Mouse (Mus musculus) erythroid progenitor cell, adult 5-6 weeks (primary cell): ENCODE results near the gene Nr1d2. TPM values are rescaled to one million over a fixed set of nuclear protein-coding genes. Genes with fewer than 3 reads are reported as not detected.
A peak's percentile ranks its signal among the peaks of the same experiment; 100 is the strongest.
"Not testable (repeated sequence)": the region's sequence is repeated elsewhere in the genome, so short reads cannot be mapped to it uniquely, and the experiment has no call there.

Experiments
- ATAC-seq: replicated peaks from 2 replicates; pipeline ENCODE4 v1.8.0; 2016; ENCODE audit warnings: moderate number of reproducible peaks, mild to moderate bottlenecking, moderate TSS enrichment, inconsistent platforms; ENCODE audit not compliant: poor library complexity, low FRiP score, severe bottlenecking
- total RNA-seq, 2 experiments: library from RNA; stranded (forward) in 1 of 2; stranded (reverse) in 1 of 2; fragments of 150-400 nt in 1 of 2; fragments of 186-747, 209-891 nt in 1 of 2; gene quantifications; 2 replicates each; pipeline versions ENCODE4 v1.2.3 to v1.2.4; 2015 to 2017; ENCODE audit warnings: low replicate concordance in 2 of 2

The Nr1d2 gene
- total RNA-seq (2015; ENCODE audit: low replicate concordance) (4.6 TPM in 1 of 2 replicates, not detected in the other), total RNA-seq (2017; ENCODE audit: low replicate concordance) (2.2 and 7.3 TPM in 2 replicates)

DNA sequence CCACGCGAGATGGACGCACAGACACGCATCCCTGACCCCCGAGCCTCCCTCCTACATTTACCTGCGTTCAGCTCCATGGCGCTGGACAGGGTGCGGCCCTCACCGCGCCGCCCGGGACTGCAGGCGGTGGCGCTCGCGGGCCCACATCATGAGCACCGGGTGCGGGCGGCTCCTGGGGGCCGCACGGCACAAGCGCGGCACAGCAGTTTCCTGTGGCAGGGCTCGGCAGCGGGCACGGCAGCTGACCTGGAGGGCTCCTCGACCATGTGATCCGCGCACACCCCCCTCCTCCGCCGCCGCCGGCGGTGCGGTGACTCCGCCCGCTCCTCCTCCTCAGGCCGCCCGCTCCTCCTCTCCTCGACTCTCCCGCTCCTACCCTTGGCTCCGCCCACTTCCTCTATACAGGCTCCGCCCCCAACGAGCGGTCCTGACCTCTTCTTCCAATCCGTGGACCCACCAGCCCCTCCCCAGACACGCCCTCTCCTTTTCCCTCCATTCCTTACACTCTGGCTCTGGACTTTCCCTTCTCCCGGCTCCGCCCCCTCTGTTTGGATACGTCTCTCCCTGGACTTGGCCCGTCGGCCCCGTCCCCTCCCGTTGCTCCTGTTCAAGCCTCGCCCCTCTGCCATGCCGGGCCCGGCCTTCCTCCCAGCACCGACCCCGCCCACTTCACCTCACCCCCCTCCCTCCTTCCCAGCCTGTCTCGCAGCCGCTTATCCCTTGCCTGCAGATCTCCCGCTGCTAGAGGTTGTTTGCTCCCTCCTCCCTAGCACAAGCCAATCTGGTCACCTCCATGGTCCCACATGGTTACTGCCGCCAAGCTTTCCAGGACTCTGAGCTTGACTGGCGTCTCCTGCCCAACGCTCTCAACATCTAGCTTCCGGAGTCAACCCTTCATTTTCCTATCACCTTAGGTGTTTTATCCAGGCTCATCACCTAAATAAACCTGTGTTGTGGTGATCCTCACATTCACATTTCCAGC lies at the start of gene Nr1d2:
Gene Nr1d2 (minus strand): TSS at position 378 of the 982 bp plus-strand sequence.
- ATAC-seq = peak; percentile 81

DNA sequence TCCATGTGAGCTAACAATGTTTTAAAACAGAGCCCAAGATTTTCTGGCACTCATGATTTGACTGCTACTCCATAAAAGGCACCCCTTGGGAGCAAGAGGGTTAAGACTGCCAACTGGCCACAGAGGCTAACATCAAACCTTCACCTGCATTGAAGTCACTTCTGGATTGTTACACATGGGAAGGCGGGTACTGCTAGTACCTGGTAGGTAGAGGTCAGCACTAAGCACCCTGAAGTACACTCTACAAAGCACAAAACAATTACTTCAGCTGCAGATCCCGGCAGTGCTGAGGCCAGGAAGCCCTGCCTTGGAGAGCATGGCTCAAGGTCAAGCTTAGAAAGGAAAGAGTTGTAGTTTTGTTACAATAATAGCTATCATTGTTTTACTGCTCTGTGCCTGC lies 48.5 kb upstream of the Nr1d2 start:
- no peak for ATAC-seq

DNA sequence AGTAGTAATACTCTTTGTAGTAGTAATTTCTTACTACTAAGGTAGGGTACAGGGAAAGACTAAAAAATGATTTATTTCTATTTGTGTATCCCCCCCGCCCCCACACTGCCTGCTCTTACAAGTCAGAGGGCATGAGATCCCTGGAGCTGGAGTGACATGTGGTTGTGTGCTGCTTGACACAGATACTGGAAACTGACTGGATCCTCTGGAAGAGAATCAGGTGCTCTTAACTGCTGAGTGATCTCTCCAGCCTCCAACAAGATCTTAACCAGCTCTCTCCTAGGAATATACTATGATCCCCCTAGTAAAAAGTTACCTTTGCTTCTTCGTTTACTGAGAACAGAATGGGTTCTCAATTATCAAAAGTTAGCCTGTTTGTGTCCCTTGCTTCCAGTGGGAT lies 47.5 kb upstream of the Nr1d2 start:
- ATAC-seq = no peak

DNA sequence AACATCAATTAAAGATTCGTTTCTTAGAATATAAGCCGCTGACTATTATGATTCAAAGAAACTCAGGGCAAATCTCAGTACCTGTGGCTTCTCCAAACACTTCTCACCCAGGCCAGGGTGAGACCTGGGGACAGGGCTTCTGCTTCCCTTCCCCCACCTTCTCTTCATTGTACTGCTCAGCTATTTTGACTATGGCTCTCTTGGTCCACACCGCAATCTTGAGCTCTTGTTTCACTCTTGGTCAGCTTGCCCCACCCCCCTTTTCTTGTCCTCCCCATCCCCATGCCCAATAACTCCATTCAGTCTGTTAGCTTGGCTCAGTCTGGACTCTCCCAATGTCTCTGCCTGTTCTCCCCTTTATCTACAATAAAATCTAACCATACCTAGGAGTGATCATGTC lies 46.5 kb upstream of the Nr1d2 start:
- ATAC-seq = no peak

DNA sequence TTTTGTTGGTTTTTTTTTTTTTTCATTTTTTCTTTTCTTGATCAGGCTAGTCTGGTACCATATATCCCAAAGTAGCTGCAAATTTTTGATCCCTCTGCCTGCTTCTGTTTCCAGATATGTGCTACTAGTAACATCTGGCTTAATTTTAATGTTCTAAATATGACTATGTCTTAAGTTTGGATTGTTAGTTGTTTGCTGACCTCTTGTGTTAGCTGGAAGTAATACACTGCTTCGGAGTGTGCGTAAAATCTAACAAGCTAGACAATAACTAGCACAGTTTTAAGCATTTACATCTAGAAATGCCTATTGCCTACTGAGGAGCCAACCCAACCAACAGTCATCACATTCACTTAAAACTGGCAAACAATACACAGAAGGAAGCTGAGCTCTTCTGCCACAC lies 45.7 kb upstream of the Nr1d2 start:
- no peak for ATAC-seq

DNA sequence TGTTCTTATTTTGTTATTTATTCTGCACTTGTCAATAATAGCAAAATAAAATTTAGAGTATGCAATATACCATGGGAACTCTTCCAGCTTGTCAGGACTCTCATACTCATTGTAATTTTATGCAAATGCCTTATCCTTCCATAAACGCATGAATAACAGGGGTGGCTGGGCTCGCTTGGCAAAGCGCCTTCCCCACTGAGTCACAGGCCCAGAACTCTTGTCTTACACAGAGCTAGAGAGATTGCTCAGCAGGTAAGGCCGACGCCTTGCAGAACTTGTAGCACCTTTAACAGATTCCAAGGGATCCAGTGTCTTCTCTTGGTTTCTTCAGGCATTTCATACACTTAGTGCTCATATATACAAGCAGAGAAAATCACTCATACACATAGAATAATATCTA lies 41.4 kb upstream of the Nr1d2 start:
- ATAC-seq = no peak

DNA sequence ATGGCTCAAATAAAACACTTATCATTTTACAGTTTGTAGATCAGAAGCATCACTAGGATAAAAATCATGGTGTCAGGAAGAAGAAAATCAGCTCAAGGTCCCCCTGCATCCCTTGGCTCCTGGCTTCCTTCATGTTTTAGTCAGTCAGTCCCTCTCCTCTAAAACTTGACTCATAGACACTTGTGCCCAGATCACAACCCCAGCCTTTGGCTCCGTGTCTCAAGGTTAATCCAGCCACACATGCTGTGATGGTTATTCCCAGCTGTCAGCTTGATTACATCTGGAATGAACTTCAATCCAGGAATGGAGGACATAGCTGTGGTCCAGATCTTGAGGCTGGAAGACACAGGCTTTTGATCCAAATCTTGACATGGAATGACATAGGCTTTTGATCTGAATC lies 35.6 kb upstream of the Nr1d2 start:
- ATAC-seq = no peak

DNA sequence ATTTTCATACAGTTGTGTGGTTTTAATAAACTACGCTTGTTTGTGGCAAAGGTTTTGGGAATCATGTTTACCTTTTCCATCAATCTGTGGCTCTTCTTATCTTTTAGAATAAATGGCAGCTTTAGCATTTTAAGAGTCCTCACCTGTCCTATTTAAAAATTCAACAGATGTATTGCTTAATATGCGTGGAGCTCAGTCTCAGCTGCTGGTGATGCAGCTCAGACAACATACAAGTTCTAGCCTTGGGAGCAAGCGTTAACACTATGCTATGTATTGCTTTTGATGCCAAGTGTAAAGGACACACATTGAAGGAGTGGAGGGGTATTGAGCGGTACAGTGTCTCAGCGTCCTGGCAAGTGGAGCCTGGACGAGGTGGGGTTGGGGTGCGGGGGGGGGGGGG lies 32.7 kb upstream of the Nr1d2 start:
- ATAC-seq = no peak

DNA sequence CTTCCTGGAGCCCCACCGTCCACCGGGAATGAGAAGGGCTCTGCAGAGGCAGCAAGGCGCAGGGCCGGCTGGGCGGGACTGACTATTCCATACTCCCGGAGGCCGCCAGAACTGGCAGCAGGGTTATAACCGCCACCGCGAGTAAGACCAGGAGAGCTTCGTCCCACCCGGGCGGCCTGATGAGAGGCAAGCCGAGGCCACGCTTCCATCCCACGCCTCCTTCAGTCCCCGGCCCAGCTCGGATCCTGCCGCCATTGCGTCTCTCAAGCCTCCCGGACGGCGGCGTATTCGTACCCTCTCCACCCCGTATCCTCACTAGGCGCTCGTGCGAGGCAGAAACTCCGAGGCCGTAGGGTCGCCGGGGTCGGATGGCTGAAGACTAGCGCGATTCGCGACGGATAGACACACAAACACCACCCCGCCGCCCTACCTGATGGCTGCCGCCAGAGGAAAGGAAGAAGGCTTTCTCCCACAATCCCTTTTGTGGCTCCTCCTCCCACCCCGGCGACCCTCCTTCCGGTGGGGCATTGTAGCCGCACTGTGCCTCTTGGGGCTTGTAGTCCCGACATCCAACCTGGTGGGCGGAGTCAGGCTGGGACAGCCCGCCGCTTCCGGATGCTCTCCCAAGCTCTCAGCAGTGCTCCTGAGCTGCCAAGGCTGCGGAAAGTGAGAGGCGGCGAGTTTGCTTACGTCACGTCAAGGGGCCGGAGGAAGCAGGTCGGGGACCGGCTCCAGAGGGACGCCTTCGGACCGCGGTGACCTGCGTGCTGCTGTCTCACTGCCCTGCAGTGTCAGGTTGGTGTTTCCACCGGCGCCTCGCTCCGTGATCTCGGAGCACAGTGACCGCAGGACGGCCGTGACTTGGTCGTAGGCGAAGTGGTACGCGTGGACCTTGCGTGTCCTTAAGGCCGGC lies 31.9 kb upstream of the Nr1d2 start, which contains the start of the genes Nkiras1 and Rpl15:
Gene Nkiras1 (plus strand): TSS at position 608 of the 913 bp plus-strand sequence.
Gene Rpl15 (minus strand): TSS at position 863 of the 913 bp plus-strand sequence.
- ATAC-seq = peak; percentile 98

DNA sequence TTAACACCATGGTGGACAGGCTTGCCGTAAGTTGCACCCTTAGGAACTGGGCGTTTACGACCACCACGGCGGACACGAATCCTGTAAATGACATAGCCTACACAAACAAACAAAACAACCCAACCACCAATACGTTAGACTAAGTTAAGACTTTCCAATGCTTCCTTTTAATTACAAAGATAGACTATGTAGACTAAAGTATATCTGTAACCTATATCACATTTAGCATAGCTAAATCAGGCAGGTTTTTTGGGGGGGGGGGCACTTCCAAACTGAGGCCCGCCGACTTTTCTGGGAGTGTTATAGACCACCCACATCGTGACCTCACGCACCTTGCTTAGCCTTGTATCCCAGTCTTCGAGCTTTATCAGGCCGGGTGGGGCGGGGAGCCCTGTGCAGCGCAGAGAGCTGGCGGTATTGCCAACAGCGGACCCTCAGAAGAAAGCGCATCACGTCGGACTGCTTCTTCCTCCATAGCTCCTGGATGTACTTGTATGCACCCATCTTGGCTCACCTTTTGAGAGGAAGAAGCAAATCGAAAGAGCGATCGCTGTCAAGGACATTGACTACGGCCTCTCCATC lies 31.1 kb upstream of the Nr1d2 start:
- not testable (repeated sequence) for ATAC-seq

DNA sequence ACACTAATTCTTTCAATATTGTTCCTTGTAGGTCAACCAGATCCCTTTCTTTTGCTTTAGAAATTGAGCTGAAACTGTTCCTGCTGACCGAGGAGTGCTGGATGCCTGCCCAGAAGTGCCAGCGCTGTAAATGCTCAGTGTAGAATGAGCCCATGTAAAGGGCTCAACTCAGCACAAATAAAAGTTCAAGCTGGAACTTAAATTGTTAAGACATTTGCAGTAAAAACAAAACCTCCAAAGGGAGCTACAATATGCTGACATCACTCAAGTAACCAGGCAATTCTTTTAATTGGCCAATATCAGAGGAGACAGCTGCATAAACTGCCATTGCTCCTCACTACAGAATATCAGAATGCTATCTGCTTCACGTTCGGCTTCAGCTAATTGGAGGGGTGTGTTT lies 24.5 kb upstream of the Nr1d2 start:
- no peak for ATAC-seq

DNA sequence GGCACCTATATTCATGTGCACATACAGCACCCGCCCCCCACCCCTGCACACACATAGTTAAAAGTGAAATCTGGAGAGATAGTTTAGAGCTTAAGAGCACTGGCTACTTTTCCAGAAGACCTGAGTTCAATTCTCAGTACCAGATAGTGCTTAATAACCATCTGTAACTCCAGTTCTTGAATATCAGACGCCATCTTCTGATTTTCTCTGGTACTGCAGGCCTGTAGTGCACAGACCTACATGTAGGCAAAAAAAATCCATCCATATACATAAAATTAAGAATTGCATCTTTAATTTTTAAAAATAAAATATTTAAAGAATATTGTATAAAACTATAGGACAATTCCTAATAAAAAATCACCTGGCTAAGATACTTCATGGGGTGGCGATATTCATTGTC lies 22.3 kb upstream of the Nr1d2 start:
- no peak for ATAC-seq

DNA sequence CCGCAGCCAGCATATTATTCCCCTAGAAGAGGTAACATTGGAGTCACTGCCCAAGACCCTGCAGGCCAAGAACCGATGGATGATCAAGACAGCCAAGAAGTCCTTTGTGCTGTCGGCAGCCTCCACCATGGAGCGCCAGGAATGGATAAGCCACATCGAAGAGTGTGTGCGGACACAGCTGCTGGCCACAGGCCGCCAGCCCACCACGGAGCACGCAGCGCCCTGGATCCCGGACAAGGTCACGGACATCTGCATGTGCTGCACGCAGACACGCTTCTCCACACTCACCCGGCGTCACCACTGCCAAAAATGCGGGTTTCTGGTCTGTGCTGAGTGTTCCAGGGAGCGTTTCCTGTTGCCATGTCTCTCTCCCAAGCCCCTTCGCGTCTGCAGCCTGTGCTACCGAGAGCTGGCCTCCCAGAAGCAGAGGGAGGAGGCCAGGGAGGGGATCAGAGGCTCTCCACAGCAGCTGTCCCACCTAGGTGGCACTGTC lies 3.8 kb upstream of the Nr1d2 start:
- ATAC-seq = no peak

DNA sequence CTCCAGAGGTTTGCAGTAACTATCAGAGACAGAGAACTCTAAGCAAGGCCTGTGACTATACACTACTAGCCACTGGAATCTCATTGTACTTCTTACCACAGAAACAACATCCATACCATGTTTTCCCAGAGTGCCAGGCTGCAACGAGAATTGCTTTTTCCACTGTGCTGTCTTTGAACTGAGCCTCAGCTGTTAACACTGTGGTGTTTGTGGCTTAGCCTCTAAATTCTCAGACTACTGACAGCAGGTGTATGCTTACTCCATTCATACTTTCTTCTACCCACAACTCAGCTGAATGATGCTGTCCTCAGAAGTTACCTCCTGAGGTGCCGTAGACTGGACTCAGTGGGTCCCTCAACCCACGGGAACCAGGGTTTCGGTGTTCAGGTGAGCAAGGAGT lies 2.9 kb upstream of the Nr1d2 start:
- no peak for ATAC-seq

DNA sequence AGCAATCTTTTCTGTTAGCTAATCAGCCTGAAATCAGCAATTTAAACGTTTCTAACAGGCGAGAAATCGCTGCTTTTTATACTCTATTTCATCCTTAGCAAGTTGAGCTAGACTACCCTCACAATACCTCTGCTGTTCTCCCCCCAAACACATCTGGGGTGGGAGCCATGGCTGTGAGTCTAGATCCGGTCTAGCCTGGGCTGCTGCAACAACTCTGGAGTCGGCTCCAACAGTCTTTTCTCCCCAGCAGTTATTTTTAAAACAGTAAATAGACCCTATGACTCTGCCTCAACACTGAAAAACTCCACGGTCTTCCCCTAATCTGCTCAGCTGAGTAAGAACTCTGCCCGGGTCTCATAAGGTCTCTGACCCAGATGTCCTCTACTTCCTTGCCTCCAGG lies 1.2 kb upstream of the Nr1d2 start:
- ATAC-seq = no peak

DNA sequence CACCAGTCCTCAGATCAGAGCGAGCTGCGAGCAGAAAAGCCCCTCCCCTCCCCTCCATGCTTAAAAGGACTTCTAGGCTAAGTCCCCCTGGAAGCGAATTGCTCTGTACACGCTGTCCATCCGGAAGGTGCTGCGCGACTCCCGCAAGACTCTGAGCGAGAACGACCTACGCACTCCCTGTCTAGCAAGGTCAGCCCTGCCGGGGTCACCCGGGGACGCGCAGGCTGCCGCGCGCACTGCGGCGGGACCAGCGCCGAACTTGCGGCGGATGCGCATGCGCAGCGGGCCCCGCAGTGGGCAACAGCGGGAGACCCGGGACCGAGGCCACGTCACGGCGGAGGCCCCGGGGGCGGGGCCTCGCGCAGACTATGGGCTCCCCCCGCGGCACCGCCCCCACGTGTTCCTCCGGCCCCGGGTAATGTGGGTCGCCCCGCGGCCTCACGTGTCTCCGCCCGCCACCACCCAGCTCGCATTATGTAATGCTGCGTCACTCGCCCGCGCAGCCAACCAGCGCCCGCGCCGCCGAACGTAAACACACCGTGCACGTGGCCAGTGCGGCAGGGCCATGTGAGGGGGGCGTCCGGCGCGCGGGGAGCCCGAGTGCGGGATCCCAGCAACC lies 687 bp downstream of the Nr1d2 start:
- ATAC-seq = peak; percentile 88

DNA sequence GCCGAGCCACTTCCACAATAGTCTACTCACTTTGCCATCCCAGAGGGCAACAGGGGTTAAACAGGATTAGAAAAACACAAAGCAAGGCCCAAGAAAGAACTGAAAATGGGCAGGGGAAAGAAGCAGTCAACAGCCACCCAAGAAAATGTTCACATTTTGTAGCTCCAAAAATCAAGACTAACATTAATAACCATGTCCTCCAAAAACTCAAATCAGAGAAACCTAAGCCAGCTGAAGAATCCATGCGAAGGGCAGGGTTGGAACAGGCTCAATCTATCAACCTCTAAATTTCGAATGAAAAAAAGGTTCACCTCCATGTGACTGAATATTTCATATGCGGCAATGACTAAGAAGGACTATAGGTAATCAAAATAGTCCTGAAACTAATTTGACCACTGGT lies 1.5 kb downstream of the Nr1d2 start:
- ATAC-seq = no peak

DNA sequence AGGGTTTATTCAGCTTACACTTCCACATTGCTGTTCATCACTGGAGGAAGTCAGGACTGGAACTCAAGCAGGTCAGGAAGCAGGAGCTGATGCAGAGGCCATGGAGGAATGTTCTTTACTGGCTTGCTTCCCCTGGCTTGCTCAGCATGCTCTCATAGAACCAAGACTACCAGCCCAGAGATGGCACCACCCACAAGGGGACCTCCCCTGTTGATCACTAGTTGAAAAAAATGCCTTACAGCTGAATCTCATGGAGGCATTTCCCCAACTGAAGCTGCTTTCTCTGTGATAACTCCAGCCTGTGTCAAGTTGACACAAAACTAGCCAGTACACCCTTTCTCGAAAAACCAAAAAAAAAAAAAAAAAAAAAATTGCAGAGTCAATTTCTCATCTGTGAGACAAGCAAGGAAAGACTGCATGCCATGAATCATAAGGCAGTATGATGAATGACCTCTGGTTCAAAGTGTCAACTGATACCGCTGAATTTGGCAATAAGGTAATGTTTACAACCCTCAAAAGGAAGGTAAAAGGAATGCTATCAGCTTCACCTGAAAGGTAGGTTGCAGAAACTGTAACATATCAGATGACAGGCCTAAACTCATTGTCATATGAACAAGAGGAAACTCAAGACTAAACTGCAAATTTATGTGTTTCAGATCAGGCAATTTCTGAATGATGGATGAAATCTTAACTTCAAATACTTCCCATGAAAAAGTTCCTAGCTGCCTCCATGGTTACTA lies 2.3 kb downstream of the Nr1d2 start:
- not testable (repeated sequence) for ATAC-seq
